Mouse (Mus musculus): ENCODE measurements around the gene Pnp.

Pnp gene

DNA sequence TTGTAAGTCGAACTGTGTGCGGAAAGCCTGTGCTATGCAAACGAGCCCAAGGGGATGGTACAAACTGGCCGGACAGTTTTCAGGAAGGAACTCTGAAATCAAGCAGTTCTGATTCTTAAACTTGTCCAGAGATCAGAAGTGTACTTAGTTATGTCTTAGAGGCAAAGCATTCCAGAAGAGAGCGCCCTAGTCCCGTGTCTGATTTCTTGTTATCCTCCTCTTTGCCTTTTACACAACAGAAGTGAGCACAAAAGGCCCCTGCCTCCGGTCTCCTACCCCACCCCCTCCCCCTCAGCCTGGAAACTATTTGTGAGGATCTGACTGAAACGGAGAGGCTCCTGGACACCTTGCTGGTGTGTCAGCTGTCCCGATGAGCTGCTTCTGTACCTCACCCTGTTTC lies 45.8 kb downstream of the Pnp start:
- WGBS: 20% methylated on average over 9 of the region's 9 CpGs

DNA sequence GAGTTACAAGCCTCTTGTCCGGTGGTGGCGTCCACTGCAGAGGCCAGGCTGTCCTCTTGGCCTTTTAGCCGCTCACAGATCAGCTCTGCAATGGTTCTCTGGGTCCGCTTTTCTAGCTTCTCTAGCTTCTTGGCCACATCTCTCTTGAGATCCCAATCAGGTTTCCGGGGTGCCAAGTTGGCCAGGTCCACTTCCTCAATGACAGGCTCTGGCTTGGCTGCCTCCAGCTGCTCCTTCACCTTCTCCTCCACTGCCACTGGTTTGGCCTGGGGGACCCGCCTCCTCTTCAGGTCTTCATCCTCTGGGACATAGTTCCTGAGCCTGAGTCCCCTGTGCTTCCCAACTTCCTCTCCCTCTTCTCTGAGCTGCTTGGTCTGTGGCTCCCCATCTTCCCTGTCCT lies 47.6 kb downstream of the Pnp start:
- WGBS: 86% methylated on average over 6 of the region's 6 CpGs

DNA sequence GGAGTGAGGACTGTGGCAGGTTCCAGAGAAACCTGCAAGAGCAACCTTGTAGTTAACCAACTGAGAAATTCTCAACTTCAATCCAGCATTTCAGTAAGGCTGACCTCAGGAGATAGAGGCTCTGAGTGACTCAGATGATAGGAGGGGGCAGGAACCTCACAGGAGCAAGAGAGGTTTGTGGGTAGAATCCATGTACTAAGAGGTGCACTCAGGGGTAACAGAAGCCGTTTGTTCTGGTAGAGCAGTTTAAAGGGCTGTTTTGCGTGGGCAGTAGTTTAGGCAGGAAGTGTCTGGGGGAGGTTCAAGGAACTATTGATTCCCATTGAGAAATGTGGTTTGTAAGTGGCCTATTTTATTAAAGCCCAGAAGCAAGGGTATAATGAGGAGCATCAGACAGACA lies 50.3 kb downstream of the Pnp start:
- 19% methylated on average over 2 of the region's 2 CpGs for WGBS

DNA sequence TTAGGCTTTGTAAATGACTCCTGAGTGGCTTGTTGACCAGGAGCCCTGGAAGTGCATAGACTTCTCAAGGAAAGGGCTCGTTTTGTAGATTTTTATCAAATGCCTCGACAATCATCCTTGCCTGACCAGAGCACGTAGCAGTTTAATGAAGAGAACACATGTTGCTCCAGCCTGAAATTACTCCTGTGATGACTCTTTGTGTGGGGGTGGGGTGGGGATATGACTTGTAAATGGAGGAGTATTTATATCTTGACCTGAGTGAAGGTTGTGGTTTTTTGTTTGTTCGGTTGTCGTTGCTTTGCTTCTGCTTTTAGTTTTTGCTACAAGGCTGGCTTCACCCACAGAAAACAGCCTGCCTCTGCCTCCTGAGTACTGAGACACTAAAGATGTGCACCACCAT lies 51.0 kb downstream of the Pnp start:
- WGBS: 60% methylated on average over 5 of the region's 5 CpGs

DNA sequence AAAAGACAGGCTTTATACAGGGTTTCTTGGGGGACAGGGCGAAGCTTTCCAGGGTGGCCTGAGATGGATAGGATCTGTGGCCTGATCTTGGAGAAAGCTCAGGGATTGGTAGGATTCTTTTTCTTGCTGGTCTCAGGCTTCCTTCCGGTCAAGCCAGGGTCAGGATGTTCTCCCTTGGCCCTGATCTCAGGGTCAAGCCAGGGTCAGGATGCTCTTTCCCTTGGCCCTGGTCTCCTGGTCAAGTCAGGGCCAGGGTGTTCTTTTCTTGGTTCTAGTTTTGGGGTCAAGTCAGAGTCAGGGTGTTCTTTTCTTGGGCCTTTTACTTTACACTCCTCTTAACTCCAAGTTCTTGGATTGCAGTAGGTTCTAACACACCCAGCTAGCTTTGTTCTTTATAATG lies 56.8 kb downstream of the Pnp start:
- 86% methylated on average over 2 of the region's 2 CpGs for WGBS

DNA sequence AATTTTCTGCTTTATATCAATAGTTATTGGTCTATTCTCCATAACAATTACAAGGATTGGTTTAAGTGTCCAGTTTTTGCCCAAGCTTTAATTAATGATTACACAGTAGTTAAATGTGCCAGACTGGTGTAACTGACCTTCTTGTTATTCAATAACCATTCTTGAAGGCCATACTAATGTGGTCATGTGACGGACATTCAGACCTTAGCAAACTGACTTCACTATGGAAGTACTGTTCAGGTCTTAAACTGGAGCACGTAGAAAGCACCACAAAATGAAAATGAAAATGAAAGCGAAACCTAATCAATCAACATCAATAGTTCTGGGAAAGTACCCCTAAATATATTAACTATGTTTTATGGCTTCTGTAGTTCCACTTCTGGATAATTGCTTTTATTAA lies 60.2 kb downstream of the Pnp start:
- WGBS: 94% methylated on average over 3 of the region's 3 CpGs

DNA sequence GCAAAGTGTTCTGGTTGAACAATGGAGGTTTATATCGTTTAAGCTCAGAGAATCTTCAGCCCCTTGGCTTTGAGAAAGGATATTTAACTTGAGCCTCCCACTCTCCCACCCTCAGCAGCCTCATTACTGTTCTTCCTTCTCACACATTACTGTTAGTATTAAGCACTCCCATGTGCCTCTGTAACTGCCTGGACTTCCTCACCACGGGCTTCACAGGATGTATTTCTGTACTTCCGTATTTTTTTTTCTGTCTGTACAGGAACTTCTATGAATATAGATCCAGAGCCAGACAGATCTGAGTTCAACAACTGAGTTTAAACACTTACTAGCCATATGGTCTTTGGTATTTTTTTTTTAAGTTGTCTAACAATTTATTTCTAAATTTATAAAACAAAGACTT lies 66.2 kb downstream of the Pnp start:
- WGBS: 44% methylated on average over 3 of the region's 3 CpGs

DNA sequence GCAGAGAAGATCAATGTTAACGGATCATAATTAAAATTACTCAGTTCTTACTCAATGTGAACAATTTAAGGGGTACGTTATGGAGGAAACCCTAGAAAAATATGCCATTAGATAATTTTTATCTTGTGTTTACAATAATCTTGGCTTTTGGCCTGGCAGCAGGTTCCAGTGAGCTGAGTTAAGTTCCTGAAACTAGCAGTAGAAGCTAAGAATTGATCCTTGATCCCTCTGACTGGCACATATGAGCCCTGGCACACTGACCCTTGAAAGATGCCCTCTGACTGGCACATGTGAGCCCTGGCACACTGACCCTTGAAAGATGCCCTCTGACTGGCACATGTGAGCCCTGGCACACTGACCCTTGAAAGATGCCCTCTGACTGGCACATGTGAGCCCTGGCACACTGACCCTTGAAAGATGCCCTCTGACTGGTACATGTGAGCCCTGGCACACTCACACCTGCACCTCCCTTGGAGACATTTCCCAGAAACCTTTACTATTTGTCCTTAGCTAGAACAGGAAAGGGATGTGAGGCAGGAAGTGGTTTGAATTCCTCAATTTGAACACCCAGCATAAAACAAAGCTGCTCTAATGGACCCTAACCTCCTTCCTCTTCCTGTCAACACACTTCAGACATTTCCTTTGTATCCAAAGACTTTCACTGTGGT lies 67.3 kb downstream of the Pnp start:
- WGBS: 81% methylated on average over 2 of the region's 2 CpGs

DNA sequence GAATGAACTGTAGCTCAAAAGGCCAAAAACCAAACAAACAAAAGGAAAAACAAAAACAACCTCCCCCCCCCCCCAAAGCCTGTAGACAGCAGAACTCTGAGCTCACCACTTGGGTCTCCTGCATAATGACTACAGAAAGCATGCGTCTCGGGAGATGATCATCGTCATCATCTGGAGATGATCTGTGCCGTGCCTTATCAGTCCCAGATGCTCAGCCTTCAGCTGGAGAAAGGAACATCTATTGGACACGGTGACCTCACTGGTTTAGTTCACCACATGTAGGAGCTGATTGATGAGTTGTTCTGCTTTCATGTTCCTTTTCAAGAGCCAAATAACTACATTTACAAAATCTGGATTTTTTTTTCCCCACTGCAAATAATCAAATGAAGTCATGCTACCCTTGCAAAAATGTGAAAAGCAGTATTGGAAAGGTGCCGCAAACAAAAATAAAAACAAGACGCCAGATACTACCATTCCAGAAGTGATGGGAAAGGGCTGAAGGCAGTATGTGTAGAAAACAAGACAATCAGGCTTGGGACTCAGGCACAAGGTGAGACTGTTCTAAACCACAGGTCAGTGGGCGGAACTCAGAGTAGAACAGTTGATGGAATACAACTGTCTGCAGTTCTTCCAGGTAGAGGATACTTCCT lies 76.4 kb downstream of the Pnp start, which contains the start of gene Rnase10:
Rnase10 (plus strand) TSS at position 600 of the 650 bp plus-strand sequence.
- WGBS: 87% methylated on average over 8 of the region's 8 CpGs

DNA sequence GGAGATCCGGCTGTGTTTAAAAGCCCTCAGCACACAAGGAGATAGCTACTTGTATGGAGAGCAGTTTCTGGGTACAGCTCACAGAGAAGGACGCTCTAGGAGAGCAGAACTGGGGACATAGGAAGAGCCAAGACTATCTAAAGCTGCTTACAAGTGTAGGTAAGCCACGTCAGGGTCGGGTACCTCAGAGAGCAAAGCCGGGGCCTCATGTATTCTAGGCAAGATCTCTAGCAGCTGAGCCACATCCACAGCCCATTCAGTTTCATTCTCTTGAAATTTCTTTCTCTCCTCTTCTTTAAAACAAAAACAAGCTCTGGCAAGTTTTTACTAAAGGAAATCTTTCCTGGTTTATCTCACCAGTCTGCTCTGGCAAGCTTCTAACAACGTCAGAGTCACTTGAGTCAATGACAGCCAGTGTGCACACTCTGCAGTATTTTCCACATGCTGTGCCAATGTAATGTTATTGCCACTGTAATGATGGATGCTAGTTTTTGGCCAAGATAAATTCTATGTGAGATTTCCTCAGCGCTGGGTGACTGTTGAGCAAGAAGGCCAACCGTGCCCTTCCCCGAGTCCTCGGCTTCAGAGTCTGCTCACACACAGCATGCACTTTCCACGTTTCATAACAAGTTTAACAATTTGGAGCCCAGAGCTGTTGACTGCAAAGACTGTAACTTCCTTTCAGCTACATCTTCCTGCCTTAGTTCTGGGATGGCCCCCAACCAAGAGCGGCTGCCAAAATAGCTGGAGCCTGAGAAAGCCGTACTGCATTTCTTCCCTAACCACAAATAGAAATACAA lies 77.2 kb downstream of the Pnp start:
- WGBS: 27% methylated on average over 13 of the region's 13 CpGs

DNA sequence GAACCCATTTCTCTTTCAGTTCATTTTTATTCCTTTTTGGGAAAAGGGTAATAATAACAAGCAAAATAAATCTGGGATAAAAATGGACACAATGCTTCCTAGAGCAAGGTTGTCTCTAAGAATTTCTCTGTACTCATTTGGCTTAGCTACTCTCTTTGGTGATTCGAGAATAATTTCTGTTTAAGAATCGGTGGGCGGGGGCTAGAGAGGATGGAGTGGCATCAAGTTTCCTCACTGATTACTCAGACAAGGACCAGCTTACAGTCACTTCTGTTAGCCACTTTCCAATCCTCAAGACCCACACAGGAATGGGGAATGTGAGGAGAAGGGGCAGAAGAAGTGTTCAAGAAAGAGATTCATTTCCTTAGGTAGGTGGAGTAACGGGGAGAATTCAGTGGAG lies 77.9 kb downstream of the Pnp start:
- 59% methylated on average over 4 of the region's 4 CpGs for WGBS

DNA sequence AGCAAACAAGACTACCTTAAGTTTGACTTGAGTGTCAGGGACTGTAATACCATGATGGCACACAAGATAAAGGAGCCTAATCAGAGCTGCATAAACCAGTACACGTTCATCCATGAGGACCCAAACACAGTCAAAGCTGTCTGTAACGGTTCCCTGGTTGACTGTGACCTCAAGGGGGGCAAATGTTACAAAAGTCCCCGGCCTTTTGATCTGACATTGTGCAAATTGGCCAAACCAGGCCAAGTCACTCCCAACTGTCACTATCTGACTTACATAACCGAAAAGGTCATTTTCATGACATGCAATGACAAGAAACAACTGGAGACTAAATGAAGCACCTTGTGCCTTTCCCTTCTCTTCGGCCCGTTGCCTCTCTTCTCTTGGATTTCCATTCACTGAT lies 78.7 kb downstream of the Pnp start:
- WGBS: 95% methylated on average over 6 of the region's 6 CpGs

DNA sequence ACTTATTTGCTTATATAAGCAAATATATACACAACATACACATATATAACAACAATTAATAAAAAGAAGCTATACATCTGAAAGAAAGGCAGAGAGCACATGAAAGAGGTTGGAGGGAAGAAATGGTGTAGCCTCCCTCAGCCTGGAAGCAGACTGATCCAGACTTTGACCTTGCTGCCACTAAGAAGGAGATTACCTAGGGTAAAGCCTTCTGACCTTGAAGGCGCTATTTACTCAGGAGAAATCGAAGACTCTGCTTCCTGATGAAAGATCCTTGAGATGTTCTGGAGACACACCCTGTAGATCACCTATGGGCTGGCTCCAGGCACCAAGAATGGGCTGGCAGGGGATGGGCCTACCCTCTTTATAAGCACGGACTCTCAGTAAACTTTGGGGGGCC lies 83.8 kb downstream of the Pnp start:
- 93% methylated on average over 3 of the region's 3 CpGs for WGBS
